Mouse (Mus musculus) liver, postnatal 0 days (tissue): ENCODE measurements around the gene Fpgs.

Experiments
- CTCF ChIP-seq: sonication (generic); IDR thresholded peaks from 2 replicates; pipeline ENCODE4 v1.5.1; 2016; ENCODE audit warnings: antibody characterized with exemption, low read depth
- EP300 ChIP-seq: IDR thresholded peaks from 2 replicates; pipeline ENCODE4 v1.6.1; 2016; ENCODE audit warnings: antibody characterized with exemption, low read depth, mild to moderate bottlenecking

- TF ChIP-seq CTCF: no peak
- no peak for TF ChIP-seq EP300
Observed at GRCm38 (mm10) chr2:32699680-32700079, 4.3 kb downstream of the Fpgs start.
